Mouse (Mus musculus) adrenal gland, postnatal 36 days (tissue): ENCODE data around the gene Acr. TPM values are rescaled to one million over a fixed set of nuclear protein-coding genes. Genes with fewer than 3 reads are reported as not detected.

Source experiments
- DNase-seq, 2 experiments: peaks; one replicate each; pipeline ENCODE4 v3.0.0; 2021; ENCODE audit warnings: mixed read lengths in 1 of 2
- total RNA-seq, 2 experiments: library from RNA; stranded (reverse); gene quantifications; 2 replicates each; pipeline ENCODE4 v1.2.3; 2021

The Acr gene
- total RNA-seq, 2 experiments from 2014 or later, result not detected

DNA sequence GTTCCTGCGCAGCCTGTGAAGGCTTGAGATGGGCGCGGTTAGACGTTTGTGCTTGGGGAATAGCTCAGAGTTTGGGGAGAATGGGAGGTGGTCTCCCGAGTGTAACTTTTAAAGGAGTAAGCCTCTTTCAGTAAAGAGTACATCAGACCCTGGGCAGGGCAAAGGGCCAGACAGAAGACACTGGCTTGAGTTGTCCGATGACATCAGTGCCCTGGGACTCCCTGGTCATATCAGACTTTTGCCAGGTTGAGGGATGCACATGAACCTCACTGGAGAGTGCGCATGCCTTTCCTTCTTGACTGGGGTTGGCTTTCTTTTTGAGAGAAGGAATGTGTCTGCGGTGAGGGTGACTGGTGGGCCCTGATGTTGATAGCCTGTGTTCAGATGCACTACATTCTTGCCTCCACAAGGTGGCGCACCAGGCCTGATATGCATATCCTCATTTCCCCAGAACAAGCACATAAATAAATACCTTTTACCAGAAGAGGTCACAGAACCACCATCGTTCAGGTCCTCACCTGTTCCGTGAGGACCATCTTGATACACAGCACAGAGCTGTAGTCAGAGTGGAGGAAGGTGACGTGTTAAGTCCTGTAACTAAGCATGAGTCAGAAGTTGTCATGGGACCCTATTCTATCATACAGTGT lies 54.3 kb downstream of the Acr start:
- DNase-seq, result peak; percentile 13 to 14

DNA sequence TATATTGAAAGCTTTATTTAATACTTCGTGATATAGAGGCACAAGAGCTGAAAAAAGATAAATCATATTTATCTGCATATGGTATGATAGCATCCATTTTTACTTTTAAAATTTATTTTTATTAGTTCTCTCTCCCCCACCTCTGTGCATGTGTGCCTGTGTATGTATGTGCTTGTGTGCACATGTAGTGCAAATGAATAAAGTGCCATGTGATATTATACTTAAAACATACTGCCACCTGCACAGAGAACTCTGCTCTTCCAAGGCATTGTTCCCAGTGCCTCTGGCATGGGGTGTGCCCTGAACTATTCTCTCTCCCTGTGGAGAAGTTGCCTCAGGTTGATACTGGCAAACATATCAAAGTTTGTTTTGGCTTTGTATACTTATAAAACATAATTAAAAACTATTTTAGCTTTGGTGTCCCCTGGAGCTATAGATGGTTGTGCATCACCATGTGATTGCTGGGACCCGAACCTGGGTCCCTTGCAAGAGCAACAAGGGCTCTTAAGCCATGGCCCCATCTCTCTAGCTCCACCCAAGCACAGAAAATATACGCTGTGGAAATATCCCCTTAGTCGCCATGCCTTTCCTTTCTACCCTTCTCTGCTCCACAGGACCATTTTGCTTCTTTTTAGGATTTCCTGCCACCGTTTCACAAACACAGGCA lies 55.0 kb downstream of the Acr start:
- DNase-seq, result no peak

GRCm38 (mm10) chr15:89623626-89623959 lies 55.5 kb downstream of the Acr start:
- DNase-seq, result peak; percentile 40 to 68

Other genes starting within 250 kb of the Acr start
- not detected for gene Adm2, start 245.6 kb upstream of the Acr start, total RNA-seq
- not detected for gene Miox, start 233.9 kb upstream of the Acr start, total RNA-seq
- 10 to 100 TPM; 36.8 to 38.2 TPM for gene Lmf2, start 212.7 kb upstream of the Acr start, total RNA-seq
- 10 to 100 TPM; 83.1 to 87.5 TPM for gene Ncaph2, start 212.6 kb upstream of the Acr start, total RNA-seq
- 10 to 100 TPM; 29.7 to 32.4 TPM for gene Sco2, start 194.5 kb upstream of the Acr start, total RNA-seq
- under 1 TPM; 0.33 to 0.56 TPM for gene Tymp, start 191.3 kb upstream of the Acr start, total RNA-seq
- gene Odf3b, start 189.0 kb upstream of the Acr start, total RNA-seq, result not detected
- not detected for gene Klhdc7b, start 183.4 kb upstream of the Acr start, total RNA-seq
- not detected for gene Syce3, start 157.8 kb upstream of the Acr start, total RNA-seq
- gene Cpt1b, start 142.5 kb upstream of the Acr start, total RNA-seq, result 100 to 1,000 TPM in 1 of 2 experiments, 10 to 100 TPM in 1; 84.6 to 143 TPM
- gene C730034F03Rik, start 138.7 kb upstream of the Acr start, total RNA-seq, result 1 to 10 TPM; 1.3 to 1.4 TPM
- gene Gm44502, start 138.6 kb upstream of the Acr start, total RNA-seq, result 1 to 10 TPM in 1 of 2 experiments, not detected in 1; 1.4 TPM
- 10 to 100 TPM; 57.8 to 63.2 TPM for gene Chkb, start 138.4 kb upstream of the Acr start, total RNA-seq
- gene Mapk8ip2, start 114.4 kb upstream of the Acr start, total RNA-seq, result 1 to 10 TPM; 6.6 to 8.5 TPM
- gene Arsa, start 90.9 kb upstream of the Acr start, total RNA-seq, result 10 to 100 TPM; 20.7 to 22.4 TPM
- gene Shank3, start 68.7 kb upstream of the Acr start, total RNA-seq, result 10 to 100 TPM; 30.7 to 51.0 TPM
- gene Rabl2, start 23.6 kb downstream of the Acr start, total RNA-seq, result 10 to 100 TPM in 1 of 2 experiments, 1 to 10 TPM in 1; 8.4 to 10.9 TPM